Comparison of ENCODE assay signal across 13 mouse cellular contexts in genomic region chr4:131205685-131206084, GRCm38 (mm10).
A peak's percentile ranks its signal among the peaks of the same experiment; 100 is the strongest.
DNase-seq lines count a peak whose midpoint lies in the region; ATAC-seq and TF ChIP-seq lines count a peak whose summit lies in the region.
"Had no signal": no experiment of that assay in that cellular context is flagged by ENCODE, and none has a peak within 500 bp of the region (broad histone marks: within the 10 kb centered on the region; RNA-seq: fewer than 3 reads in every experiment).

No protein-coding gene starts in this region.

- TF ChIP-seq POLR2A in brain, embryonic 14.5 days (IDR thresholded peaks at IDR 0.05; ENCODE audit: borderline replicate concordance, extremely low read depth, insufficient read depth, insufficient read length, poor library complexity, severe bottlenecking) = no peak
- no peak for TF ChIP-seq POLR2A in cerebellum, adult 2 months (IDR thresholded peaks at IDR 0.05; ENCODE audit: borderline replicate concordance, insufficient read depth, low read length)

- peak; percentile 44; the same call in 1 of the 2 replicates for ATAC-seq in limb, embryonic 13.5 days (ENCODE audit: low FRiP score, low read depth)
- peak; percentile 28; the same call in 1 of the 2 replicates for ATAC-seq in forebrain, embryonic 13.5 days
- ATAC-seq in frontal cortex, adult (ENCODE audit: low TSS enrichment) = no peak
- no peak for ATAC-seq in erythroblast, adult 5-6 weeks (replicated peaks; ENCODE audit: low FRiP score, poor library complexity, severe bottlenecking)
- ATAC-seq: inflammation-experienced regulatory T-cells, adult 6 months; Patski had no signal

- no peak overlapping the region for H3K4me3 ChIP-seq in limb, embryonic 13.5 days
- H3K4me3 ChIP-seq in limb, embryonic 10.5 days = no peak overlapping the region
- H3K4me3 ChIP-seq in cerebellum, adult 2 months (replicated peaks; ENCODE audit: insufficient read depth, low read depth, low read length) = no peak overlapping the region
- no peak overlapping the region for H3K4me3 ChIP-seq in forebrain, embryonic 13.5 days
- H3K4me3 ChIP-seq: kidney, embryonic 15.5 days; neural tube, embryonic 13.5 days had no signal

- H3K9me3 ChIP-seq in limb, embryonic 13.5 days = peaks cover 4% of the 10 kb centered on the region; the same call in 1 of the 2 replicates
- no peaks in the 10 kb centered on the region for H3K9me3 ChIP-seq in limb, embryonic 10.5 days (replicated peaks)
- H3K9me3 ChIP-seq in forebrain, embryonic 13.5 days (replicated peaks) = peaks cover 2% of the 10 kb centered on the region; the same call in 1 of the 2 replicates
- H3K9me3 ChIP-seq: kidney, embryonic 15.5 days had no signal

- H3K27ac ChIP-seq in limb, embryonic 13.5 days = no peak overlapping the region
- no peak overlapping the region for H3K27ac ChIP-seq in limb, embryonic 10.5 days
- peak overlapping the region; percentile 94 for H3K27ac ChIP-seq in cerebellum, adult 2 months (ENCODE audit: insufficient read depth, low read length)
- peak overlapping the region; percentile 95 for H3K27ac ChIP-seq in forebrain, embryonic 13.5 days
- H3K27ac ChIP-seq: kidney, embryonic 15.5 days; liver, embryonic 14.5 days had no signal

- H3K27me3 ChIP-seq in limb, embryonic 13.5 days = no peaks in the 10 kb centered on the region
- no peaks in the 10 kb centered on the region for H3K27me3 ChIP-seq in limb, embryonic 10.5 days (ENCODE audit: low read depth, poor library complexity, severe bottlenecking)
- no peaks in the 10 kb centered on the region for H3K27me3 ChIP-seq in cerebellum, adult 2 months (ENCODE audit: control insufficient read depth, insufficient read depth, low read length)
- H3K27me3 ChIP-seq in forebrain, embryonic 13.5 days = no peaks in the 10 kb centered on the region
- H3K27me3 ChIP-seq: kidney, embryonic 15.5 days; Patski had no signal

- H3K4me2 ChIP-seq in limb, embryonic 13.5 days (replicated peaks) = no peak overlapping the region
- no peak overlapping the region for H3K4me2 ChIP-seq in forebrain, embryonic 13.5 days
- H3K4me2 ChIP-seq: kidney, embryonic 15.5 days; neural tube, embryonic 13.5 days had no signal

- no peak overlapping the region for H3K9ac ChIP-seq in limb, embryonic 13.5 days
- H3K9ac ChIP-seq in forebrain, embryonic 13.5 days = no peak overlapping the region
- H3K9ac ChIP-seq: kidney, embryonic 15.5 days; liver, embryonic 14.5 days; neural tube, embryonic 13.5 days had no signal

- no peak for DNase-seq in limb, embryonic 10.5 days (ENCODE audit: low spot score)
- DNase-seq in brain, embryonic 14.5 days (ENCODE audit: low read depth) = peak; percentile 78
- peak; percentile 95 to 98 for DNase-seq in cerebellum, adult 2 months
- DNase-seq: thymus, postnatal 4 days had no signal

- no peaks in the 10 kb centered on the region for H3K36me3 ChIP-seq in limb, embryonic 13.5 days
- no peaks in the 10 kb centered on the region for H3K36me3 ChIP-seq in limb, embryonic 10.5 days
- H3K36me3 ChIP-seq in forebrain, embryonic 13.5 days (ENCODE audit: poor library complexity, severe bottlenecking) = no peaks in the 10 kb centered on the region
- H3K36me3 ChIP-seq: kidney, embryonic 15.5 days; neural tube, embryonic 13.5 days had no signal

- H3K4me1 ChIP-seq in limb, embryonic 13.5 days = 0 out of 2 replicates have a peak, but pooled peaks cover 4% of the 10 kb centered on the region
- H3K4me1 ChIP-seq in limb, embryonic 10.5 days = no peaks in the 10 kb centered on the region
- peaks cover 51% of the 10 kb centered on the region for H3K4me1 ChIP-seq in cerebellum, adult 2 months (ENCODE audit: control insufficient read depth, insufficient read depth, low read length)
- H3K4me1 ChIP-seq in forebrain, embryonic 13.5 days = peaks cover 52% of the 10 kb centered on the region
- H3K4me1 ChIP-seq: kidney, embryonic 15.5 days had no signal

- 52% methylated on average over 4 of the region's 4 CpGs for WGBS in limb, embryonic 13.5 days
- 68% methylated on average over 4 of the region's 4 CpGs for WGBS in limb, embryonic 10.5 days
- 7% methylated on average over 4 of the region's 4 CpGs for WGBS in cerebellum, adult 2 months
- 61% methylated on average over 4 of the region's 4 CpGs for WGBS in forebrain, embryonic 13.5 days

- TF ChIP-seq CTCF in brain, embryonic 14.5 days (IDR thresholded peaks at IDR 0.05; ENCODE audit: borderline replicate concordance, extremely low read depth, insufficient read depth, insufficient read length) = no peak
- no peak for TF ChIP-seq CTCF in cerebellum, adult 2 months (IDR thresholded peaks at IDR 0.05; ENCODE audit: borderline replicate concordance, insufficient read depth, low read depth, low read length)

Comparison
In these comparisons a context has a peak if more than half of its experiments do, and no peak if none do; other contexts are left out.
1. ATAC-seq: peak in limb, embryonic 13.5 days (single experiment) and forebrain, embryonic 13.5 days (single experiment); none in frontal cortex, adult (single experiment) and erythroblast, adult 5-6 weeks (single experiment).
2. H3K27ac ChIP-seq: peak in cerebellum, adult 2 months (single experiment) and forebrain, embryonic 13.5 days (single experiment); none in limb, embryonic 13.5 days (single experiment) and limb, embryonic 10.5 days (single experiment).